ENCODE assay signal across 8 mouse cellular contexts in genomic region chr1:189688388-189688750, GRCm38 (mm10). TPM values are rescaled to one million over a fixed set of nuclear protein-coding genes. Genes with fewer than 3 reads are reported as not detected.
A peak's percentile ranks its signal among the peaks of the same experiment; 100 is the strongest.
DNase-seq lines count a peak whose midpoint lies in the region; ATAC-seq and TF ChIP-seq lines count a peak whose summit lies in the region.

No protein-coding gene starts in this region.

- peaks cover 16% of the 10 kb centered on the region for H3K36me3 ChIP-seq in lung, embryonic 15.5 days
- peaks cover 4% of the 10 kb centered on the region; the same call in 1 of the 2 replicates for H3K36me3 ChIP-seq in intestine, postnatal 0 days (ENCODE audit: control insufficient read depth, insufficient read depth)
- no peaks in the 10 kb centered on the region for H3K36me3 ChIP-seq in neural tube, embryonic 14.5 days (ENCODE audit: control insufficient read depth, insufficient read depth, low read length)

- H3K27ac ChIP-seq in lung, embryonic 15.5 days, result peak overlapping the region; percentile 51
- no peak overlapping the region for H3K27ac ChIP-seq in embryonic fibroblast, embryonic 13.5 days (ENCODE audit: insufficient read depth, low read length)
- H3K27ac ChIP-seq in intestine, postnatal 0 days (ENCODE audit: low read depth, low read length), result no peak overlapping the region
- no peak overlapping the region for H3K27ac ChIP-seq in neural tube, embryonic 14.5 days (ENCODE audit: low read depth, low read length)

- peak; percentile 1; the same call in 1 of the 2 replicates for ATAC-seq in lung, embryonic 15.5 days (ENCODE audit: borderline replicate concordance, extremely low read depth, low FRiP score, low TSS enrichment)
- no peak; the same call in 1 of the 2 replicates for ATAC-seq in intestine, postnatal 0 days
- ATAC-seq in neural tube, embryonic 14.5 days (ENCODE audit: low read depth), result no peak; the same call in 1 of the 2 replicates

- TF ChIP-seq CTCF in embryonic fibroblast, embryonic 13.5 days (IDR thresholded peaks at IDR 0.05; ENCODE audit: borderline replicate concordance, insufficient read depth, low read length), result no peak
- 0 out of 2 replicates have a peak, but pooled peaks have one; percentile 11 for TF ChIP-seq CTCF in intestine, postnatal 0 days (IDR thresholded peaks at IDR 0.05; ENCODE audit: low read depth)

- DNase-seq in lung, postnatal 10 days, result no peak
- no peak for DNase-seq in layer of hippocampus, postnatal 25 days (ENCODE audit: extremely low spot score in 1 of 2, low spot score in 1 of 2)
- no peak for DNase-seq in adrenal gland, postnatal 25 days
- DNase-seq in cerebellum, postnatal 25 days, result no peak

- H3K4me1 ChIP-seq in lung, embryonic 15.5 days, result peaks cover 34% of the 10 kb centered on the region
- peaks cover 14% of the 10 kb centered on the region for H3K4me1 ChIP-seq in embryonic fibroblast, embryonic 13.5 days (ENCODE audit: control insufficient read depth, insufficient read depth, low read length)
- 0 out of 2 replicates have a peak, but pooled peaks cover 4% of the 10 kb centered on the region for H3K4me1 ChIP-seq in intestine, postnatal 0 days (replicated peaks; ENCODE audit: control insufficient read depth, insufficient read depth, low read length)
- peaks cover 7% of the 10 kb centered on the region; the same call in 1 of the 2 replicates for H3K4me1 ChIP-seq in neural tube, embryonic 14.5 days (ENCODE audit: control insufficient read depth, insufficient read depth, low read length)

- TF ChIP-seq POLR2A in embryonic fibroblast, embryonic 13.5 days (IDR thresholded peaks at IDR 0.05; ENCODE audit: low read depth, low read length), result no peak

- H3K4me3 ChIP-seq in lung, embryonic 15.5 days, result peak overlapping the region; percentile 88
- peak overlapping the region; percentile 59 for H3K4me3 ChIP-seq in embryonic fibroblast, embryonic 13.5 days (ENCODE audit: insufficient read depth, low read length)
- H3K4me3 ChIP-seq in intestine, postnatal 0 days (ENCODE audit: low read depth, low read length), result peak overlapping the region; percentile 74
- H3K4me3 ChIP-seq in neural tube, embryonic 14.5 days (ENCODE audit: low read depth, low read length), result peak overlapping the region; percentile 46

- no peaks in the 10 kb centered on the region for H3K27me3 ChIP-seq in lung, embryonic 15.5 days
- H3K27me3 ChIP-seq in intestine, postnatal 0 days (replicated peaks; ENCODE audit: control insufficient read depth, insufficient read depth, low read length), result no peaks in the 10 kb centered on the region
- H3K27me3 ChIP-seq in neural tube, embryonic 14.5 days (ENCODE audit: control insufficient read depth, insufficient read depth, low read length), result no peaks in the 10 kb centered on the region

- H3K4me2 ChIP-seq in lung, embryonic 15.5 days, result peak overlapping the region; percentile 64
- peak overlapping the region; percentile 90 for H3K4me2 ChIP-seq in intestine, postnatal 0 days (replicated peaks; ENCODE audit: low read depth)
- H3K4me2 ChIP-seq in neural tube, embryonic 14.5 days (ENCODE audit: low read depth, low read length), result peak overlapping the region; percentile 65

- peak overlapping the region; percentile 31 for H3K9ac ChIP-seq in lung, embryonic 15.5 days
- no peak overlapping the region for H3K9ac ChIP-seq in intestine, postnatal 0 days (ENCODE audit: low read depth, low read length)
- H3K9ac ChIP-seq in neural tube, embryonic 14.5 days (replicated peaks; ENCODE audit: low read depth, low read length), result no peak overlapping the region

- WGBS in lung, embryonic 15.5 days, result under 1% methylated on average over 15 of the region's 15 CpGs
- WGBS in intestine, postnatal 0 days, result under 1% methylated on average over 15 of the region's 15 CpGs
- under 1% methylated on average over 15 of the region's 15 CpGs for WGBS in neural tube, embryonic 14.5 days

- no peaks in the 10 kb centered on the region for H3K9me3 ChIP-seq in lung, embryonic 15.5 days
- H3K9me3 ChIP-seq in intestine, postnatal 0 days (ENCODE audit: control insufficient read depth), result no peaks in the 10 kb centered on the region
- no peaks in the 10 kb centered on the region for H3K9me3 ChIP-seq in neural tube, embryonic 14.5 days (ENCODE audit: control insufficient read depth, low read length)

RNA-seq across cellular contexts. Expression of gene Cenpf, which starts 0.5 kb away (rescaled TPM):
- polyA plus RNA-seq in lung, embryonic 15.5 days (2015; fragmentation: Nextera tagmentation; extraction: Ambion mirVana), result 96.7 and 101 TPM in 2 replicates
- polyA plus RNA-seq in embryonic fibroblast, embryonic 13.5 days (2011; ENCODE audit: insufficient read length, low read depth, missing spikeins), result 21.1 and 32.0 TPM in 2 replicates
- 17.8 and 18.9 TPM in 2 replicates for polyA plus RNA-seq in intestine, postnatal 0 days (2015; fragmentation: Nextera tagmentation; extraction: Ambion mirVana)
- 6.5 and 7.8 TPM in 2 replicates for polyA plus RNA-seq in neural tube, embryonic 14.5 days (2014; fragmentation: Nextera tagmentation; extraction: Ambion mirVana)
- 1 to 10 TPM in 1 of 2 experiments, under 1 TPM in 1; 0.99 to 2.1 TPM for total RNA-seq in layer of hippocampus, postnatal 25 days (2021)
- total RNA-seq in adrenal gland, postnatal 25 days (2021), result 7.2 and 11.9 TPM in 2 replicates

RNA-seq across cellular contexts. Expression of gene Ptpn14, which starts 39.7 kb away (rescaled TPM):
- polyA plus RNA-seq in lung, embryonic 15.5 days (2015; fragmentation: Nextera tagmentation; extraction: Ambion mirVana), result 8.3 and 8.6 TPM in 2 replicates
- polyA plus RNA-seq in embryonic fibroblast, embryonic 13.5 days (2011; ENCODE audit: insufficient read length, low read depth, missing spikeins), result 57.3 and 64.4 TPM in 2 replicates
- polyA plus RNA-seq in intestine, postnatal 0 days (2015; fragmentation: Nextera tagmentation; extraction: Ambion mirVana), result 1.5 and 1.9 TPM in 2 replicates
- 0.92 and 1.9 TPM in 2 replicates for polyA plus RNA-seq in neural tube, embryonic 14.5 days (2014; fragmentation: Nextera tagmentation; extraction: Ambion mirVana)
- total RNA-seq in layer of hippocampus, postnatal 25 days (2021), result 10 to 100 TPM; 11.8 to 13.9 TPM
- total RNA-seq in adrenal gland, postnatal 25 days (2021), result 17.1 and 23.4 TPM in 2 replicates
